Mouse (Mus musculus): ENCODE data around the gene Mctp1. TPM values are rescaled to one million over a fixed set of nuclear protein-coding genes. Genes with fewer than 3 reads are reported as not detected.
"Not testable (repeated sequence)": the region's sequence is repeated elsewhere in the genome, so short reads cannot be mapped to it uniquely, and the experiment has no call there.

The Mctp1 gene
- polyA plus RNA-seq, 1 experiment, result 19.2 TPM

DNA sequence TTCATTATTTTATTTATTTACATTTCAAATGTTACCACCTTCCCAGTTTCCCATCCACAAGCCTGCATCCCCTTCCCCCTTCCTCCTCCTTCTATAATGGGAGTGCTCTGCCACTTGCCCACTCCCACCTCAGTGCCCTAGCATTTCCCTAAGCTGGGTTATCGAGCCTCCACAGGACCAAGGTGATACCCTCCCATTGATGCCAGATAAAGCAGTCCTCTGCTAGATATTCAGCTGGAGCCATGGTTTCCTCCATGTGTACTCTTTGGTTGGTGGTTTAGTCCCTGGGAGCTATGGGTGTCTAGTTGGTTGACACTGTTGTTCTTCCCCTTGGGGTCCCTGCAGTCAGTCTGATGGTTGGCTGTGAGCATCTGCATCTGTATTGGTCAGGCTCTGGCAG, 61.7 kb downstream of the Mctp1 start:
- H3K27ac ChIP-seq (ENCODE audit: insufficient read depth, low read length), result no peak overlapping the region
- H3K4me1 ChIP-seq (ENCODE audit: control insufficient read depth, insufficient read depth, low read length), result no peaks in the 10 kb centered on the region; the same call in 1 of the 2 replicates
- TF ChIP-seq CTCF (IDR thresholded peaks at IDR 0.05; ENCODE audit: extremely low read depth, insufficient read depth, low read length) (no peak), POLR2A (IDR thresholded peaks at IDR 0.05; ENCODE audit: extremely low read depth, insufficient read depth, low read length) (no peak)

GRCm38 (mm10) chr13:76447528-76447927, 63.2 kb downstream of the Mctp1 start:
- H3K4me1 ChIP-seq (ENCODE audit: control insufficient read depth, insufficient read depth, low read length), result no peaks in the 10 kb centered on the region; the same call in 1 of the 2 replicates
- TF ChIP-seq CTCF (IDR thresholded peaks at IDR 0.05; ENCODE audit: extremely low read depth, insufficient read depth, low read length) (no peak), POLR2A (IDR thresholded peaks at IDR 0.05; ENCODE audit: extremely low read depth, insufficient read depth, low read length) (no peak)
- H3K4me3 ChIP-seq (ENCODE audit: insufficient read depth, low read length), result no peak overlapping the region
- peak overlapping the region; percentile 84 for H3K27ac ChIP-seq (ENCODE audit: insufficient read depth, low read length)

More for the DNA sequence above, 61.7 kb downstream of the Mctp1 start:
- no peak overlapping the region for H3K4me3 ChIP-seq (ENCODE audit: insufficient read depth, low read length)

DNA sequence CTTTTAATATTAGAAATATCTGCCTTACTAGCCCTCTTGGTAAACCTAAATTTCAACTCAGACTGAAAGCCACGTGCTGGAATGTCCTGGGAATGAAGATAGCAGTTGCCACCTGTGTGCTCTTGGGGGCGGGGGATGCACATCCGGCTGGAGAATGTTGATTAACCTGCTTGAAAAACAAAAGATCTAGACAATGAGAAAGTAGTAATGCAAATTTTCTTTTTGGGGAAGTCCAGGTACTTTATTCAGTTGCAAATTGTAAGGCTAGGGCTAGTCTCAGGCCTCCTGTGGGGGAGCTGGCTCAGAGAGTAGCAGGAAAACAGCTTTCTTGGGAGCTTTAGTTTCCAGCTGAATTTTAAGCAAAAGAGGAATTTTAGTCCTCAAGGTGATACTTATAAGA, 67.2 kb downstream of the Mctp1 start:
- H3K4me3 ChIP-seq (ENCODE audit: insufficient read depth, low read length); H3K27ac ChIP-seq (ENCODE audit: insufficient read depth, low read length); H3K4me1 ChIP-seq (ENCODE audit: control insufficient read depth, insufficient read depth, low read length): not testable (repeated sequence)

DNA sequence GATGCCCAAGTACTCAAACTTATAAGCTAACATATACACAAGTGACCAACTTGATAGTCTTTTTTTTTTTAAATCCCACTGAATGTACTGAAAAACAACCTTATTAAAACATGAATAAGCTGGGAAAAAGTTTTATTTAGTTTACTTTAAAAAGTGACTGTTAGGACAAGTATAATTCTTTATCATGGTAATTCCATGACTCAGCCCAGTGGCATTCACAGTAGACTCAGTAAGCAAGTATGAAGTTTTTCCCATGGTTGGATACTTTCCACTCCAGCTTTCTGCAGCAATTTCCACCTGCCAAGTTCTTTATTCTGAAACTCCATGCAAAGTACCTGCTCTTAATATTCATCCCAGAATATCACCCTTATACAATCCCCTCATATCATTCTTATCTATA, 97.3 kb downstream of the Mctp1 start:
- TF ChIP-seq POLR2A (IDR thresholded peaks at IDR 0.05; ENCODE audit: extremely low read depth, insufficient read depth, low read length) (no peak), CTCF (IDR thresholded peaks at IDR 0.05; ENCODE audit: extremely low read depth, insufficient read depth, low read length) (no peak)

DNA sequence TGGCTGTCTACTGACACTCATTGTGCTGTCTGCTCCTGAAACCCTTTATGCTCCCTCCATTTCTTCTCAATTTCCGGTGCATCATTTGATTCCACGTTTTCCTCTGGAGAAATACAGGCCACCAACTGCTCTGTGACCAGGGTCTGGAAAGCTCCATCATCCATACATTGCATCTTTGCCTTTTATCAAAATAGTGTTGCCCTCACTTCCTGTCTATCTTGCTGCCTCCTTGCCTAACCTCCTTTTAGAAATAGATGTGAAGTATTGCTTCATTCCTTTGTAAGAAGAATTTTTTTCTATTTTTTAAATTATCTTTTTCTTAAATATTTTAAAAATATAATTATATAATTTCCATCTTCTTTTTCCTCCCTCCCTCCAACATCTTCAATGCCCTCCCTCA, 98.7 kb downstream of the Mctp1 start:
- no peak overlapping the region for H3K27ac ChIP-seq (ENCODE audit: insufficient read depth, low read length)
- H3K4me1 ChIP-seq (ENCODE audit: control insufficient read depth, insufficient read depth, low read length), result no peaks in the 10 kb centered on the region
- H3K4me3 ChIP-seq (ENCODE audit: insufficient read depth, low read length), result no peak overlapping the region
- TF ChIP-seq POLR2A (IDR thresholded peaks at IDR 0.05; ENCODE audit: extremely low read depth, insufficient read depth, low read length), result no peak
- no peak for TF ChIP-seq CTCF (IDR thresholded peaks at IDR 0.05; ENCODE audit: extremely low read depth, insufficient read depth, low read length)

More for the DNA sequence above, 97.3 kb downstream of the Mctp1 start:
- no peaks in the 10 kb centered on the region for H3K4me1 ChIP-seq (ENCODE audit: control insufficient read depth, insufficient read depth, low read length)
- no peak overlapping the region for H3K27ac ChIP-seq (ENCODE audit: insufficient read depth, low read length)
- no peak overlapping the region for H3K4me3 ChIP-seq (ENCODE audit: insufficient read depth, low read length)

- TF ChIP-seq POLR2A (IDR thresholded peaks at IDR 0.05; ENCODE audit: extremely low read depth, insufficient read depth, low read length) (no peak), CTCF (IDR thresholded peaks at IDR 0.05; ENCODE audit: extremely low read depth, insufficient read depth, low read length) (no peak)
Observed at GRCm38 (mm10) chr13:76484086-76484709, 99.9 kb downstream of the Mctp1 start.

DNA sequence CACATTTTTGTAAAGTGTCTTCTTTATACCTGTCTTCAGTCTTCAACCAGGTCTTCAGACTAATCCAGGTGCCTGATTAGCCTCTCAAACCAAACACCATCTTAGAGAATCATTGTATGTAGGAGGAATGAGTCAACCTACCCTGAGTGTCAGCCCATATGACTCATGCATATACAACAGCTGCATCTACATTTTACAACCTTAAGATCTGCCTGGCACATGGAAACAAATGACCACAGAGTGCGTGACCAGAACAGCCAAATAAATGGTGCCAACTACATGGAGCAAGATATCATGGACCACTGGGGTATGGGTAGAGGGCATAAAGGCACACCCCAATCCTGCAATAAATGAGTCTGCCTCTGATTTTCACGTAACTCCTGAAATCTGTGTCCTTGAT, 131.6 kb downstream of the Mctp1 start:
- Histone ChIP-seq H3K4me3 (ENCODE audit: insufficient read depth, low read length) (no peak overlapping the region), H3K27ac (ENCODE audit: insufficient read depth, low read length) (no peak overlapping the region), H3K4me1 (ENCODE audit: control insufficient read depth, insufficient read depth, low read length) (no peaks in the 10 kb centered on the region)
- TF ChIP-seq CTCF (IDR thresholded peaks at IDR 0.05; ENCODE audit: extremely low read depth, insufficient read depth, low read length), result no peak
- no peak for TF ChIP-seq POLR2A (IDR thresholded peaks at IDR 0.05; ENCODE audit: extremely low read depth, insufficient read depth, low read length)

More at GRCm38 (mm10) chr13:76484086-76484709, 99.9 kb downstream of the Mctp1 start:
- Histone ChIP-seq H3K27ac (ENCODE audit: insufficient read depth, low read length) (no peak overlapping the region), H3K4me3 (ENCODE audit: insufficient read depth, low read length) (no peak overlapping the region), H3K4me1 (ENCODE audit: control insufficient read depth, insufficient read depth, low read length) (no peaks in the 10 kb centered on the region)

DNA sequence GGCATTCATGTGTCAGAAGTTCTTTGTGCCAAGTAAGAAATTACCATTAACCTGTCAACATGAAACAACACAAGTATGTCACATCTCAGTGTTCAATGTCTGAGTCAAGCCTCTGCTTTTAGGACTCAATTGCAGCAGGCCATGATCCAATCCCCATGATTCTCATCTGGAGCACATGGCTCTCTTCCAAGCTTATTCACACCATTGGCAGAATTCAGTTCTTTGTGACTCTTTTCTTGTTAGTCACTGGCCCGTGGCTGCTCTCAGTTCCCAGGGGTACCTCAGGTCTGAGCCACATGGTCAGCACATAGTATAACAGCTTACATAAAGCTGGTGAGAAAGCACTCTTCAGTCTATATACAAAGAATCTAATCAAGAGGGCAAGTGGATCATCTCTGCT, 138.8 kb downstream of the Mctp1 start:
- no peak for TF ChIP-seq POLR2A (IDR thresholded peaks at IDR 0.05; ENCODE audit: extremely low read depth, insufficient read depth, low read length)
- TF ChIP-seq CTCF (IDR thresholded peaks at IDR 0.05; ENCODE audit: extremely low read depth, insufficient read depth, low read length), result no peak
- no peak overlapping the region for H3K4me3 ChIP-seq (ENCODE audit: insufficient read depth, low read length)
- no peak overlapping the region for H3K27ac ChIP-seq (ENCODE audit: insufficient read depth, low read length)
- no peaks in the 10 kb centered on the region for H3K4me1 ChIP-seq (ENCODE audit: control insufficient read depth, insufficient read depth, low read length)

- no peaks in the 10 kb centered on the region for H3K4me1 ChIP-seq (ENCODE audit: control insufficient read depth, insufficient read depth, low read length)
- no peak overlapping the region for H3K4me3 ChIP-seq (ENCODE audit: insufficient read depth, low read length)
- TF ChIP-seq POLR2A (IDR thresholded peaks at IDR 0.05; ENCODE audit: extremely low read depth, insufficient read depth, low read length), result no peak
- no peak for TF ChIP-seq CTCF (IDR thresholded peaks at IDR 0.05; ENCODE audit: extremely low read depth, insufficient read depth, low read length)
- H3K27ac ChIP-seq (ENCODE audit: insufficient read depth, low read length), result no peak overlapping the region
Observed at GRCm38 (mm10) chr13:76527326-76527725, 143.0 kb downstream of the Mctp1 start.

DNA sequence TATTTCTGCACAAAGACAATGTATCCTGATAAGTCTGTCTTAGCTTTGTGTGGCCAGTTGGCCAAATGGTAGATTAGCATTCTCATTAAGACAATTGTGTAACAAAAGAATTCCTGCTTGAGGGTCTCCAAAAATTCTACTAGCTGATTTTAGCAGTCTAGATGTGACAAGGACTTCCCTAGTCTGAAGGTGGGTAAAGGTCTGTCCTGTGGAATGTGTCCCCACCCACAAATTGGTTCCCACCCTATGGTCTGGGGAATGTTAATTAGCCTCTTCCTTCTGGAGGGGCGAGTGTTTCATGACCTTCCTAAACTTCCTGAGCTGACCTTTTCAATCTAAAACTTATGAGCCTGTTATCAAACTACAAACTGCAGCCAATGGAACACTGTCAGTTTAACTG, 143.4 kb downstream of the Mctp1 start:
- TF ChIP-seq CTCF (IDR thresholded peaks at IDR 0.05; ENCODE audit: extremely low read depth, insufficient read depth, low read length) (no peak), POLR2A (IDR thresholded peaks at IDR 0.05; ENCODE audit: extremely low read depth, insufficient read depth, low read length) (no peak)
- Histone ChIP-seq H3K27ac (ENCODE audit: insufficient read depth, low read length) (no peak overlapping the region), H3K4me1 (ENCODE audit: control insufficient read depth, insufficient read depth, low read length) (no peaks in the 10 kb centered on the region), H3K4me3 (ENCODE audit: insufficient read depth, low read length) (no peak overlapping the region)
